Mouse (Mus musculus) right cerebral cortex, postnatal 4 days (tissue): ENCODE results near the gene Edc4.
"Not testable (repeated sequence)": the region's sequence is repeated elsewhere in the genome, so short reads cannot be mapped to it uniquely, and the experiment has no call there.

Experiments
- DNase-seq: peaks from one replicate; pipeline ENCODE4 v3.0.0-alpha.2; 2022

The Edc4 gene

DNA sequence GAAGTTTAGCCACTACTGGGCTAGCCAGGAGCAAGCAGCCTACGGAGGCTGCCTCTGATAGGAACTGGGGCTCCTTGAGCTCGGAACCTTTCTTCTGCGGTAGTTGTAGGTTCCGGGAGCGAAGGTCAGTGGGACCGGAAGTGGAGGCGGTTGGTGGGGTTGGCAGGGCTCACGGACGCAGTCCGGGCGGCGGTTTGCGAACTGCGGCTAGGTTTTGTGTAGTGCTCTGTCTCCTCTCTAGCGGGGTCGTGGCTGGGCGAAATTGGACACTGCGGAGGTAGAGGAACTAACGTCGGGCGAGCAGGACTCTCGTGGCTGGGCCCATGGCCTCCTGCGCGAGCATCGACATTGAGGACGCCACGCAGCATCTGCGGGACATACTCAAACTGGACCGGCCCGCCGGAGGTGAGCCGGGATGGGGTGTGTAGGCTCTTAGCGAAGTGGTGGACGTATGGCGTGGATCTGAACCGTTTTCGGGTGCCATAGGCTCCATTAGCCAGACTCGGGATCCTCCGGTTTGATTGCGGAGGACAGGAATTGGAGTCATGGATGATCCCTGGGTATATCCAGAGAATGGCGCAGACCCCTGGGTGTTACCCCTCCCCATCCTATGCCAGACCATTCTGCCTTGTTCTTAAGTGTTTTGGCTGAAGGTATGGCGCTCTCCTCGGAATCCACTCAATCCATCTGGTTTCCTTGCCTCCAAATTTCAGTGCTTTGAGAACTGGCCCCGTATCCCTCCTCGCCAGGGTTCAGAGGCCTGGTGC, at the start of gene Edc4:
Gene Edc4 (plus strand): TSS at position 128 of the 767 bp plus-strand sequence.
- DNase-seq = peak; percentile 84

DNA sequence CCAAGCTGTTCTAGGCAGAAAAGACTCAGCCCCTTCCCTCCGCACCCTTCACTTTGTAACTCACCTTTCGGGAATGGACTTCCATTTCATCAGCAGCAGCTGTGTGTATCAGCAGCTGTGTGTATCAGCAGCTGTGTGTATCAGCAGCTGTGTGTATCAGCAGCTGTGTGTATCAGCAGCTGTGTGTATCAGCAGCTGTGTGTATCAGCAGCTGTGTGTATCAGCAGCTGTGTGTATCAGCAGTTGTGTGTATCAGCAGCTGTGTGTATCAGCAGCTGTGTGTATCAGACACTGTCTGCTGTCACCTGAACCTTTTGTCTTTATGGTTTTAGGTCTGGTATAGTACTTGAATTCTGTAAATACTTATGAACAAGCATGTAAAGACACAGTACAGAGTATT, 46.9 kb upstream of the Edc4 start:
- DNase-seq = not testable (repeated sequence)

GRCm38 (mm10) chr8:105835318-105835717, 45.4 kb upstream of the Edc4 start:
- peak; percentile 34 for DNase-seq

- no peak for DNase-seq
Observed at GRCm38 (mm10) chr8:105836991-105837390, 43.7 kb upstream of the Edc4 start.

DNA sequence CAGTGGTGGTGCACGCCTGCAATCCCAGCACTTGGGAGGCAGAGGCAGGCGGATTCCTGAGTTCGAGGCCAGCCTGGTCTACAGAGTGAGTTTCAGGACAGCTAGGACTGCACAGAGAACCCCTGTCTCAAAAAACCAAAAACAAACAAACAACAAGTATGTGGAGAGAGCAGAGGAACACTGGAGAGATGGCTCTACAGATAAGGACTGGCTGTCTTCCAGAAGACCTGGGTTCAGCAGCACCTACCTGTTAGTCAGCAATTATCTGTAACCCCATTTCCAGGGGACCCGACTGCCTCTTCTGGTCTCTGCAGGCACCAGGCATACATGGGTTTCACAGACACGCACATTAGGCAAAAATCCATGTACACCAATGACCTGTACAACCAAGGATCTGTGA, 41.5 kb upstream of the Edc4 start:
- no peak for DNase-seq

- DNase-seq = no peak
Observed at GRCm38 (mm10) chr8:105846678-105847077, 34.0 kb upstream of the Edc4 start.

GRCm38 (mm10) chr8:105850014-105850413, 30.7 kb upstream of the Edc4 start:
- DNase-seq = no peak

DNA sequence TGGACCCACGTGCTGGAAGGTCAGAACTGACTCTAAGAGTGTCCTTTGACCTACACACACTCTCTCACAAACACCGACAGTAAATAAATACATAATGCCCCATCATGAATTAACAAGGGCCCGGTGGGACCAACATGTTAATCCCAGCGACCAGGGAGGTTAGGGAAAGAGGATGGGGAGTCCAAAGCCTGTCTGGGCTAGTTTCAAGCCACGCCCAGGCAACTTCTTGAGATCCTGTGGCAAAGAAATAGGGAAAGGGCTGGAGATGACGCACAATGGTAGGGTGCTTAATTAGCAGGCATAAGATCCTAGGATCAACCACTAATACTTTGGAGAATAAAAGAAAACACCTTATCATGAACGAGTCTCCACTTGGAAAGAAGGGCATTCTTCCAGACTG, 30.1 kb upstream of the Edc4 start:
- DNase-seq = no peak

DNA sequence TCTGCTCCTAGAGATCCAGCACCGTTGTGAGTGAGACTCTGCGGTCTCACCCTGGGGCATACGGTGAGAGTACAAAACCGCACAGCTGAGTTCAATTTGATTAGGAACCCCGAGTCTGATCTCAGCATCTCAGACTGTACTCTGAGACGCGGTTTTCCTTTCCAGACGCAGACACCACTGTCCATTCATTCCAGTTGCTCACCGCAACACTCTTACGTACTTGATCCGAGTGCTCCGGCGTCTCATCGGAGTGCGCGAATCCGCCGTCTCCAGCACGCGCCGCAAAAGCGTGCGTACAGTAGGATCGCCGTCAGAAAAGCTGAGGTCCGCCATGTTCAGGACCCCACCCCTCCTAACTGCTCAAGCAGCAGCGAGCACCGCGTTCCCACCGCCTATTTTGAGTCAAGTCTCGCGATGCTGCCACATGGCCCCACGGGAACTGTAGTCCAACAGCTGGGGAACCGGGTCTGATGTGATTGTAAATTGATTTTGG, 29.0 kb upstream of the Edc4 start:
- DNase-seq = peak; percentile 86

DNA sequence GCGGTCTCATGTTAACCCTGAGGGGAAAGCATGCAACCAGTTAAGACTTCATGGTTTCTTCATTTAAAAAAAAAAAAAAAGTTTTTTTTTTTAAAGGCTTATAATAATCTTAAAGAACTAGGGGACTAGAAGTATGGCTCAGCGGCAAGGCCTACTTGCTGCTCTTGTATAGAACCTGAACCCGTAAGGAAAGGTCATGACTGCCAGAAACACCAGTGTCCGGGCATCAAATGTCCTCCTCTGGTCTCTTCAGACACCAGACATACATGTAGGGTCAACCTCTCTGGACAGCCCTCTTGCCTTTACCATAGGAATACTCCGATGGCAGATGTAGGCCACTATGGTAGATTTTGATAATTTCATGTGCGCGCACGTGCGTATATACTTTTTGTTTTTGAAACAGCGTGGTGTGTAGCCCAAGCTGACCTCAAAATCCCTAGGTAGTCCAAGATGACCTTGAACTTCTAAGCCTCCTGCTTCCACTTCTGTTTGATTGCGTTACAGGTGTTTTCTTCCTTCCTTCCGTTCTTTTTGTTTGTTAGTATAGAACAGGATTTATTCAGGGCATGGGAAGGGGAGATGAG, 28.4 kb upstream of the Edc4 start:
- no peak for DNase-seq

DNA sequence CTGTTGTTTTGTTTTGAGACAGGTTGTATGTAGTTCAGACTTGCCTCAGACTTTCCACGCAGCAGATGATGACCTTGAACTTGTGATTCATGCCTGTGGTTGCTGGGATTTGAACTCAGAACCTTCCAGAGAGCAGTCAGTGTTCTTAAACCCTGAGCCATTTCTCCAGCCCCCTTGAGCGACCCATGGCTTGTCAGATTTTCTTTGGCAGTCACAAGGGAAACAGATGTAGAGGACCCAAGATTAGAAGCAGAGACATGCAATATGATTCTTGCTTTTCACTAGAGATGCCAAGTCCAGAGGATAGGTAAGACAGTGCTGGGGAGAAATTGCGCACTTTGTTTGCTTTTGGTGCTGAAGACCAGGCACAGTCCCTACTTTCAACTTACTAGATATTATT, 27.5 kb upstream of the Edc4 start, which contains the start of gene Cenpt:
Gene Cenpt (minus strand): TSS at position 101 of the 400 bp plus-strand sequence.
- no peak for DNase-seq

- DNase-seq = peak; percentile 9
Observed at GRCm38 (mm10) chr8:105854303-105854702, 26.4 kb upstream of the Edc4 start.

DNA sequence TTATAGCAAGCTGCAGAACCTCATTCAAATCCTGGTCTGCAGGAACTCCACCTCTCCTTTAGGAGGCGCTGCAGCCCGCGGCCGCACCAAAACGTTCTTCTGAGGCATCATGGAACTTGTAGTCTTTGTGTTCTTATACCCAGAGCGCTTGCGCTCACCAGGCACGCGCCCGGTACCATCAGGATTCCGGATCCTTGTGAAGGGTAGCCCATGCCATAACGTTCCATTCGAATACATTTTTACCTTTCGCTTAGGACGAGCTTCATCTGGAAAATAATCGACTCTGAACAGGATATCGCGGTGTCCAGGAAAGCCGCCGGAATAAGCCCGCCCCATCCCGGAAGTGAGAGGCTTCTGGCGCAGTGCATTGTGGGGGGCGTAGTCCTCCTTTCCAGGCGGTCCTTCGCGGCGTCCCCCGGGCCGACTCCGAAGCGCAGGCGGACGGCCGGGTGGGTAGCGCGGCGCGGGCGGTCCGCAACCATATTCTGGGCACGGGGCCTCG, 25.9 kb upstream of the Edc4 start, which contains the start of gene Thap11:
Gene Thap11 (plus strand): TSS at position 418 of the 502 bp plus-strand sequence.
- peak; percentile 89 for DNase-seq

- peak; percentile 60 for DNase-seq
Observed at GRCm38 (mm10) chr8:105855248-105856167, 25.2 kb upstream of the Edc4 start.

DNA sequence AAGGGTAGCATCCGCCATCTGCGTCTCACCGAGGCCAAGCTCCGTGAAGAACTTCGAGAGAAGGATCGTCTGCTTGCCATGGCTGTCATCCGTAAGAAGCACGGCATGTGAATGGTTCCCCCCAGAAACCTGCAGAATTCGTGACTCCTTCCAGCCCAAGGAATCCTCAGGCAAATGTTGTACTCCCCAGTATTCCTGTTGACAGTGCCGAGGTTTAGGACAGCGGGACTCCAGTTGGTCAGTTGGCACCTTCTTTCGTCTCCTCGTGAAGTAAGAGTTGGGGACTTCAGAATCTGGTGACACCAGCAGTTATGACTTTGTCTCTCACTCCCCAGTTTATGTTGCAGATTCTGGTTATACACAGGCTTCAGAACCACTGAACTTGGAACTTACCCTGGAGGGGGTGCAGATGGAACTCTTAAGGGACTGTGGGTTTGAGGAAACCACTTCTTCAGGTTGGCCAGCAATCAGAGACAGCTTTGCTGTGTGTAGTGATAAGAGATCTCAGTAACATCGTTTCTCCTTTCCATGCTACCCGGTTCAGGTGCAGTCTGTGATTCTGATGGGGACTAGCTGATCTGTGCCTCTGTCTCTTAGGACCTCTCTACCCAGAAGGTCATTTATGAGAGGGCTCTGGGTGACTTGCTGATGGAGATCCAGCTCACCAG, 24.4 kb upstream of the Edc4 start:
- no peak for DNase-seq

- no peak for DNase-seq
Observed at GRCm38 (mm10) chr8:105858495-105858894, 22.2 kb upstream of the Edc4 start.

DNA sequence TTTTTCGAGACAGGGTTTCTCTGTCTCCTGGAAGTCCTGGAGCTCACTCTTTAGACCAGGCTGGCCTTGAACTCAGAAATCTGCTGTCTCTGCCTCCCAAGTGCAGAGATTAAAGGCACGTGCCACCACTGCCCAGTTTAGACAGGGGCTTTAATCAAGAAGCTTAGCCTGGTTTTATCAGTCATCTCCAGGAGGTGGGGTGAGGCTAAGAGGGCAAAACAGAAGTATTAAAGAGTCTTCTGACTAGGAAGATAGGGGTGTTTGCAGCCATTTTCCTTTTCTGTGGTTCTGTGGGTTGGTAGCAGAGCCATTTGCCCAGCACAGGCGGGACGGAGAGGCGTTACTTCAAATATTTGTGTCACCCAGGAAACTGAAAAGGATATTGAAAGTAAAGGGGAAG, 21.4 kb upstream of the Edc4 start:
- no peak for DNase-seq

DNA sequence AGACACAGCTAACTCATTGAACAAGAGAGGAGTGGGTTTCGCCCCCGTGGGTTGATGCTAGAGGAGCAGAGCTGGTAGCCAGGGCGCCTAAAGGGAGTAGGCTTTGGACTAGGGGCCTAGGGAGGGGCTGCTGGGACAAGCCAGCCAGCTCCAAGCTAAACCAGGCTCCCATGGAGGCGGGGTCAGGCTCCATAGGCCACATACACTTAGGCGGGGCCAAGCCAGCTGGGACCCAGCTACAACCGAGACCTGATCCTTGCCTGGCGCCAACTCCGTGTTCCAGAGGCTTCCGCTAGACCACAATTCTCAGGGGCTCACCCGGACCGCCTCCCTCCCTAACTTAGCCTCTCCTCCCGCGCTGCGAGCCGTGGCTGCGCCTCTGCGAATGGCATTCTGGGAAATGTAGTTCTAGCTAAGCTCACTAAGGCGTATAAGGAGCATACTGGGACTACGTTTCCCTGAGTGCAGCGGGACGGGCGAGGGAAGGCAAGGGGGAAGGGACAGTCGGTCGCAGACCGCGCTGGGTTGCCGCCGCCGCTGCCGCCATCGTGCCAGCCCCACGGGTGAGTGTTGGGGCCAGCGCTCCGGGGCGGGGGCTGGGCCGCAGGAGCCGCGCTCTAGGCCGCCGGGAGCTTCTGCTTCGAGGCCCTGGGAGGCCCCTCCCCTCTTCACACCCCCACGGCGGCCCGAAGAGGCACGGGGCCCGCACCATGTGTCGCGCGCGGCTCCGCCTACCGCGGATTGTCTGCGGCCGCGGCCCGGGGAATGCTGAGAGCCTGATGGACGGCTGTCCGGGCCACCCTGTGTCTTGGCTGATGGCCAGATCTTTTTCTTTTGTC, 20.3 kb upstream of the Edc4 start, which contains the start of gene Nutf2:
Gene Nutf2 (plus strand): TSS at position 438 of the 839 bp plus-strand sequence.
- peak; percentile 83 for DNase-seq

GRCm38 (mm10) chr8:105861951-105862350, 18.7 kb upstream of the Edc4 start:
- no peak for DNase-seq

GRCm38 (mm10) chr8:105866364-105867029, 14.2 kb upstream of the Edc4 start:
- no peak for DNase-seq

DNA sequence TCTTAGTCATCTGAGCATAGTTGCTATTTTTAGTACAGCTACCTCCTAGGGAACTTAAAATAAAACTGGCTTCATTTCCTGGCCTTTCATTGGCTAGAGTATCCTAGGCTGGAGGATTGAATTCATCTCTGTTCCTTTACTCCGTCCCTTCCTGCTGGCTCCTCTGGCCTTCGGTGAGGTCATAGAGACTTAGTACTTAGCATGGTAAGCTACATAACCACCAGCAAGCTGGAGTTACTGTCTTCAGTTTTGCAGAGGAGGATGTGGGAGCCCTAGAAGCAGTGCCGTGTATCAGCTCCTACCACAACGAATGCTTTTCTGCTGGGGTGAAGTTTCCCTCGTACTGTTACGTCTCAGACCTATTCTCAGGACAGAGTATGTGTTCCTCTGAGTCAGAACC, 6.4 kb upstream of the Edc4 start:
- no peak for DNase-seq
